Mouse (Mus musculus): ENCODE results near the gene Mif. TPM values are rescaled to one million over a fixed set of nuclear protein-coding genes. Genes with fewer than 3 reads are reported as not detected.

The Mif gene
- polyA plus RNA-seq, 1 experiment from 2014 or later: 1,291 TPM

DNA sequence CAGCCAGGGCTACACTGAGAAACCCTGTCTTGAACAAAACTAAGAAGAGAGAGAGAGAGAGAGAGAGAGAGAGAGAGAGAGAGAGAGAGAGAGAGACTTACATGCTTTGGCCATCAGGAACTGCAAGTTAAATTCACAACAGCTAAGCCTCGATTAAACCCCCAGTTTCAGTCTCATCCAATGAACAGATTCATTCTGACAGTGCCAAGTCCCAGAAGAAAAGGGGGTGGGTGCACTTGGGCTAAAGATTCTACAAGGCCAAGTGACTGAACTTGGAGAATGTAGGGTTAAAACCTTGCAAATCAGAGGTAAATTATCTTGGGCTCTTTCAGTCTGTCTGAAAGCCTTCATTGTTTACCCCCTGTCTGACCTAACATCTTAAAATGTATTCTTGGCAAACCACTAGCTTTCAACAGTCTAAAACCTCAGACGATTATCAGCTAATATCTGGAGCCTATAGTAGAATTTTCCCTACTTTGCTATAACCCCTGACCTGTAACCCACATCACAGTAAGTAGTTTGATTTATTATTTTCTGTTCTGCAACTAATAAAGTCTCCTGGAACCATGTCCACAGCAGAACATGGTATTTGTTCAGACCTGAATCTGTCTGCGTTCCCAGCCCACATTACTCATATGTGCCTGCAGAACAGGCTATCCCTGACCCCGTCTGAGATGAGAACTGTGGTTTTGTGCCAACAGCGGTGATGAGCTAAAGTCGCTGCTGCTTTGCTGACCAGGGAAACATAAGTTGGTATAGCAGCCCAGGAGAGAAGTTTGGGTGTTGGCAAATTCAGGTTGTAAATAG lies 20.9 kb upstream of the Mif start:
- peak overlapping the region; percentile 44 for H3K27ac ChIP-seq (replicated peaks; ENCODE audit: low read depth, low read length)
- H3K4me3 ChIP-seq (ENCODE audit: low read depth, low read length): no peak overlapping the region
- no peaks in the 10 kb centered on the region for H3K9me3 ChIP-seq (ENCODE audit: control insufficient read depth, low read length)
- H3K4me2 ChIP-seq (ENCODE audit: low read depth, low read length): no peak overlapping the region
- no peaks in the 10 kb centered on the region for H3K36me3 ChIP-seq (ENCODE audit: control insufficient read depth, insufficient read depth, low read length)
- H3K27me3 ChIP-seq (replicated peaks; ENCODE audit: control insufficient read depth, insufficient read depth, low read length): no peaks in the 10 kb centered on the region
- ATAC-seq (ENCODE audit: low read depth) (no peak), DNase-seq (ENCODE audit: low spot score) (peak; percentile 50)
- 34% methylated on average over 6 of the region's 6 CpGs for WGBS
- H3K9ac ChIP-seq (ENCODE audit: low read depth, low read length): no peak overlapping the region
- peaks cover 6% of the 10 kb centered on the region for H3K4me1 ChIP-seq (ENCODE audit: control insufficient read depth, insufficient read depth, low read length)

DNA sequence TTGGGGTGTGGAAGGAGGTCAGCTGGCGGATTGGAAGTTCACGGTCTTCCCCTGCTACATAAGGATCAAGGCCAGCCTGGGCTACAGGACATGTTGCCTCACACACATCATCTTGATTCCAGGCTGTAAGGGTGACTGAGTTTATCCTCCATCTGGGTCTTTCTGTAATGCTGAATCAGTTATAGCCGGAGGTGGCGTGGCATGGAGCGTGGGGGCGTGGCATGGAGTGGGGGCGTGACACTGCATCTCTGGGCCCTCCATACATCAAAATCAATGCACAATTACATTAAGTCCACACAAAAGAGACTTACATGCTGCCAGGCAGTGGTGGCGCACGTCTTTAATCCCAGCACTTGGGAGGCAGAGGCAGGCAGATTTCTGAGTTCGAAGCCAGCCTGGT lies 20.3 kb upstream of the Mif start:
- DNase-seq (ENCODE audit: low spot score) (no peak), ATAC-seq (ENCODE audit: low read depth) (no peak)
- no peak overlapping the region for H3K4me3 ChIP-seq (ENCODE audit: low read depth, low read length)
- WGBS: 92% methylated on average over 10 of the region's 10 CpGs
- peaks cover 6% of the 10 kb centered on the region for H3K4me1 ChIP-seq (ENCODE audit: control insufficient read depth, insufficient read depth, low read length)
- H3K27ac ChIP-seq (replicated peaks; ENCODE audit: low read depth, low read length): peak overlapping the region; percentile 44; the same call in 1 of the 2 replicates
- no peak overlapping the region for H3K9ac ChIP-seq (ENCODE audit: low read depth, low read length)
- H3K36me3 ChIP-seq (ENCODE audit: control insufficient read depth, insufficient read depth, low read length): no peaks in the 10 kb centered on the region
- H3K9me3 ChIP-seq (ENCODE audit: control insufficient read depth, low read length): no peaks in the 10 kb centered on the region
- H3K4me2 ChIP-seq (ENCODE audit: low read depth, low read length): no peak overlapping the region
- H3K27me3 ChIP-seq (replicated peaks; ENCODE audit: control insufficient read depth, insufficient read depth, low read length): no peaks in the 10 kb centered on the region

DNA sequence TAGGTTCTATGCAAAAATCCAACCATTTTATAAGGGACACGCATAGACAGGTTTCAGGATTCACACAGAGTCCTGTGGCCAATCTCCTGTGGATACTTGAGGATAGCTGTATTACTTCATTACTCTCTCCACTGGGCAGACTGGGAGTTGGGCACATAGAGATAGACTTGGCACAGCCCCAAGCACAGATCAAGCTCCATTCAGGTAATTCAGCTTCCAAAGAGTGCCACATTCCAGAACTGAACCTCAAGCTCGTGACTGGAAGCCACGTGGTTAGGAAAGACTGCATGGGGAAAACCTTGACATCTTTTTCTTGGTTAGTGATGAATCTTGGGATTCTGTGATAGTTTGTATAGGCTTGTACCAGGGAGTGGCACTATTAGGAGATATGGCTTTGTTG lies 18.8 kb upstream of the Mif start:
- H3K27ac ChIP-seq (replicated peaks; ENCODE audit: low read depth, low read length): no peak overlapping the region
- H3K4me3 ChIP-seq (ENCODE audit: low read depth, low read length): no peak overlapping the region
- H3K9me3 ChIP-seq (ENCODE audit: control insufficient read depth, low read length): no peaks in the 10 kb centered on the region
- no peaks in the 10 kb centered on the region for H3K27me3 ChIP-seq (replicated peaks; ENCODE audit: control insufficient read depth, insufficient read depth, low read length)
- WGBS: 83% methylated on average over 3 of the region's 3 CpGs
- no peak overlapping the region for H3K4me2 ChIP-seq (ENCODE audit: low read depth, low read length)
- H3K9ac ChIP-seq (ENCODE audit: low read depth, low read length): no peak overlapping the region
- no peaks in the 10 kb centered on the region for H3K36me3 ChIP-seq (ENCODE audit: control insufficient read depth, insufficient read depth, low read length)
- H3K4me1 ChIP-seq (ENCODE audit: control insufficient read depth, insufficient read depth, low read length): peaks cover 9% of the 10 kb centered on the region
- ATAC-seq (ENCODE audit: low read depth) (no peak), DNase-seq (ENCODE audit: low spot score) (peak; percentile 28)

DNA sequence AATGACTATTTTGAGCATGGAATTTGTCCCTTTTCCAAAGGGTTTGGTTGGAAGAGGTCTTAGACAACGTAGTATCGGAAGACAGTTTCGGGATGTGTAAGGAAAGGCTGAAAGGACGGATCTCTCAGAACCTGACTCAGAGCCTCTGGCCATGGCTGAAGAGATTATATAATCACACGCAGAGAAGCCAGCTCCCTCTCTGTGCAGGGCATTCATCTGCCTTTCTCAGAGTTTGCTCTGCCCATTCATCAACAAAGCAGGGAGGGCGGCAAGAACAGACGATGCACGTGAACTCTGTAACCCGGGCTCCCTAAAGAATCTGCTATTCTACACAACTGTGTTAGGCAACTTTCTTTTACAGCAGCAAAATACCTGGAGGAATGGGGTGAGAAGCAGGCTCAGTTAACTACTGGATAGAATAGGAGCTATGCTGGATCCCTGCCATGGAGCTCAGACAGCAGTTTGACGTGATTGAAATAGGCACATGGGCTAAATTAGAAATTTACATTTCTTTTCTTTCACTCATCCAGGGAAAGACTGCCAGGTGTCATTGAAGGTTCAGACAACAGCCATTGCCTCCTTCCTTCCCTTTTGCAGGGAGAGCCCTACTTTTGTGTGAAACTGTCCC lies 13.6 kb upstream of the Mif start:
- no peak overlapping the region for H3K9ac ChIP-seq (ENCODE audit: low read depth, low read length)
- H3K27me3 ChIP-seq (replicated peaks; ENCODE audit: control insufficient read depth, insufficient read depth, low read length): no peaks in the 10 kb centered on the region
- H3K27ac ChIP-seq (replicated peaks; ENCODE audit: low read depth, low read length): peak overlapping the region; percentile 64
- H3K36me3 ChIP-seq (ENCODE audit: control insufficient read depth, insufficient read depth, low read length): no peaks in the 10 kb centered on the region
- H3K4me1 ChIP-seq (ENCODE audit: control insufficient read depth, insufficient read depth, low read length): peaks cover 10% of the 10 kb centered on the region
- H3K9me3 ChIP-seq (ENCODE audit: control insufficient read depth, low read length): no peaks in the 10 kb centered on the region
- H3K4me3 ChIP-seq (ENCODE audit: low read depth, low read length): peak overlapping the region; percentile 34
- H3K4me2 ChIP-seq (ENCODE audit: low read depth, low read length): peak overlapping the region; percentile 53
- no peak for ATAC-seq (ENCODE audit: low read depth)
- WGBS: 21% methylated on average over 10 of the region's 10 CpGs
- DNase-seq (ENCODE audit: low spot score): no peak

DNA sequence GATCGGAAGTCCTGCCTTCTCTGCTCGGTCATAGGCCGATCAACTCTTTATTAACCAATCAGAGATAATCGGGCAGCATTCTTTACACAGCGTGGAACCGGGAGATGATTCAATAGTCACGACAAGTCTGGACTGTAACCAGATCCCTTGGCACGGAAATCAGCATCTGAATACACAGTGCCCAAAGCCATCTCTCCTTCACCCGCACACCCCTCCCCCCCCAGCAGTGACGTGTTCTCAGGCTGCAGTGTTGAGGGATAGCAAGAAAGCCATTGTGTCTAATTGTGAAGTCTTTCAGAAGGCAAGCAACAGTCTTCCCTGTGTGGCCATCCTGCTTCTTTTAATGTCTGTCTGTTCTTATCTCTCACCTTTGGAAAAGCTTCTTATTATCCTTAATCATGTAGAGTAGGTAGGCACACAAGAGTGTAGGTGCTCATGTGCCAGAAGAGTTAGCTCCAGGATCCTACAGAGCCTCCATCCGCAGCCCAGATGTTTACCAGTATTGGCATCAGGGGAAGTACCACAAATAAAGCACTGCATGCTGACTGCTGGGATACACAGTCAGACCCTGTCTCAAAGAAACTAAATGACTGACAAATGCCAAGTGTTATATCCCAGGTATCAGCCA lies 13.0 kb upstream of the Mif start:
- ATAC-seq (ENCODE audit: low read depth): peak; percentile 99
- no peaks in the 10 kb centered on the region for H3K9me3 ChIP-seq (ENCODE audit: control insufficient read depth, low read length)
- H3K4me1 ChIP-seq (ENCODE audit: control insufficient read depth, insufficient read depth, low read length): peaks cover 10% of the 10 kb centered on the region
- peak overlapping the region; percentile 38 for H3K9ac ChIP-seq (ENCODE audit: low read depth, low read length)
- H3K4me2 ChIP-seq (ENCODE audit: low read depth, low read length): peak overlapping the region; percentile 53
- 3% methylated on average over 11 of the region's 11 CpGs for WGBS
- peak overlapping the region; percentile 34 for H3K4me3 ChIP-seq (ENCODE audit: low read depth, low read length)
- H3K27me3 ChIP-seq (replicated peaks; ENCODE audit: control insufficient read depth, insufficient read depth, low read length): no peaks in the 10 kb centered on the region
- peak; percentile 97 for DNase-seq (ENCODE audit: low spot score)
- peak overlapping the region; percentile 64 for H3K27ac ChIP-seq (replicated peaks; ENCODE audit: low read depth, low read length)
- H3K36me3 ChIP-seq (ENCODE audit: control insufficient read depth, insufficient read depth, low read length): no peaks in the 10 kb centered on the region

DNA sequence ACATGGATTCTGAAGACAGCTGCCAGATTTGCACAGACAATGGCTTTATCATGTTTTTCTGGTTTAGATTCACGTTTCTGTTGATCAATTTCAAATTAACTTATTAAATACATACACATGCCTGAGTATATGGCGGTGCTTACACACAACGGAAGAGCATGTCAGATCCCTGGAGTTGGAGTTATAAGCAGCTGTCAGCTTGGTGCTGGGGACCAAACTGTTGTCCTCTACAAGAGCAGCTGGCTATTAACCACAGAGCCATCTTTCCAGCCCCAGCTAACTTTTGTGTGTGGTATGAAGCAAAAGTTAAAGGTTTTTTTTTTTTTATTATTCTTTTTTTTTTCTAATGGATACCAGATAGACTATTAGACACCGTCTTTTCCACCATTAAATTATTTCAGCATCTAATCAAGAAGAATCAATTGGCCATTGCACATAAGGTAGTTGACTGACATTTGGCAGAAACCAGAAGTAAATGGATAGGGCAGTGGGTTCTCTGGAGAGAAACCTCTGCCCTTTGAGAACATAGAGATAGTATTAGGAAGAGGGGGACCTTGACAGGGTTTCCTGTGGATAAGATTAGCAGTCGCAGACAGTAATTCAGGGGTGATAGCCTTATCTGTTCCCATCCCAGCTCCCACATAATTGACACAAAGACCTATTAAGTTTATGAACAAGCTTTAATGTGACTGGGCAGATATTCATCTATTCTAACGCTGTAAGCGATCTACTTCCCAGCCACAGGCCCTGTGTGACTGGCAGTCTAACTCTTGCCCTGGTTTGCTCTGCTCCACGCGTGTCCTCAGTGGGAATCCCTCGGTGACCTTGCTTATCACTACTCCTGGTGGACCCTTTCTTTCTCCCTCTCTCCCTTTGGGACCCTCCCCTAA lies 12.2 kb upstream of the Mif start:
- H3K4me3 ChIP-seq (ENCODE audit: low read depth, low read length): peak overlapping the region; percentile 34
- DNase-seq (ENCODE audit: low spot score) (no peak), ATAC-seq (ENCODE audit: low read depth) (no peak)
- peak overlapping the region; percentile 64; the same call in 1 of the 2 replicates for H3K27ac ChIP-seq (replicated peaks; ENCODE audit: low read depth, low read length)
- peak overlapping the region; percentile 53 for H3K4me2 ChIP-seq (ENCODE audit: low read depth, low read length)
- no peaks in the 10 kb centered on the region for H3K36me3 ChIP-seq (ENCODE audit: control insufficient read depth, insufficient read depth, low read length)
- peak overlapping the region; percentile 38 for H3K9ac ChIP-seq (ENCODE audit: low read depth, low read length)
- peaks cover 10% of the 10 kb centered on the region for H3K4me1 ChIP-seq (ENCODE audit: control insufficient read depth, insufficient read depth, low read length)
- WGBS: 39% methylated on average over 10 of the region's 10 CpGs
- no peaks in the 10 kb centered on the region for H3K27me3 ChIP-seq (replicated peaks; ENCODE audit: control insufficient read depth, insufficient read depth, low read length)
- H3K9me3 ChIP-seq (ENCODE audit: control insufficient read depth, low read length): no peaks in the 10 kb centered on the region

DNA sequence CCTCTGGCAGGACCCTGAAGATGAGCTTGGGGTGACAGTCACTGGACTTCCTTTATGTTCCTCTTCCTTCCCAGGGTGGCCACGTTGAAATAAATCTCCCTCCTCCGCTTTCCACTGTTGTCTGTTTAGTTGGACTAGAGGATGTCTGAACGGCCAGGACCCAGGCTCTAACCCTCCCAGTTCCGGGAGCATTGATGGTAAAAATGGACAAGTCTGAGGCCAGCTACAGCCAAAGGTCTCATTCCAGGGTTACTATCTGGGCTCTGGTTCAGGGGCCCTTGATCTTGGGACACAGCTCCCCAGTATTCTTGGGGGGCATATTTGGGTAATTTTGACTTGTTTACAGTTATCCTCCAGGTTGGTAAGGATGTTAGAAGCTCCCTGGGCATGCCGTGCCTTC lies 1.5 kb upstream of the Mif start:
- Histone ChIP-seq H3K36me3 (ENCODE audit: control insufficient read depth, insufficient read depth, low read length) (peaks cover 20% of the 10 kb centered on the region), H3K4me1 (ENCODE audit: control insufficient read depth, insufficient read depth, low read length) (peaks cover 10% of the 10 kb centered on the region), H3K4me2 (ENCODE audit: low read depth, low read length) (no peak overlapping the region), H3K9me3 (ENCODE audit: control insufficient read depth, low read length) (no peaks in the 10 kb centered on the region), H3K9ac (ENCODE audit: low read depth, low read length) (no peak overlapping the region), H3K27ac (replicated peaks; ENCODE audit: low read depth, low read length) (no peak overlapping the region), H3K4me3 (ENCODE audit: low read depth, low read length) (no peak overlapping the region), H3K27me3 (replicated peaks; ENCODE audit: control insufficient read depth, insufficient read depth, low read length) (no peaks in the 10 kb centered on the region)
- DNase-seq (ENCODE audit: low spot score) (no peak), ATAC-seq (ENCODE audit: low read depth) (no peak)
- 88% methylated on average over 5 of the region's 5 CpGs for WGBS

DNA sequence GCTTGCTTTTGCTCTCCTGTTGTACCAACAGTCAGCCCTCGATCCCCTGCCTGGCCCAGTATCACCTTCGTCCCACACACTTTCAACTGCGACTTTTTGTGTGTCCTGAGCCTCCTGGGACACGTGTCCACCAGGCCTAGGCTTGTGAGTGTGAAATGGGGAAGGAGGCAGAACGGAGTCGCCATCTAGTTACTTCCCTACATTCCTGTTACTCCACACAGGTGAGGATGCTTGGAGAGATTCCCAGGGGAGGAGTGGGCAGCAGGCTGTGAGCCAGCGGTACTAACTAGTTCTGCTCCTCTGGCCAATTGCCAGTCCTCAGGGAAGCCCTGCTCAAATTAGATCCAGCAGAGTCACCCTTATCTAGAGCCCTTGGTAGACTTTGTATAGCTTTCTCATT lies 706 bp upstream of the Mif start:
- Histone ChIP-seq H3K4me1 (ENCODE audit: control insufficient read depth, insufficient read depth, low read length) (peaks cover 10% of the 10 kb centered on the region), H3K9ac (ENCODE audit: low read depth, low read length) (peak overlapping the region; percentile 90; the same call in 1 of the 2 replicates), H3K9me3 (ENCODE audit: control insufficient read depth, low read length) (no peaks in the 10 kb centered on the region), H3K27me3 (replicated peaks; ENCODE audit: control insufficient read depth, insufficient read depth, low read length) (no peaks in the 10 kb centered on the region), H3K4me2 (ENCODE audit: low read depth, low read length) (peak overlapping the region; percentile 66), H3K36me3 (ENCODE audit: control insufficient read depth, insufficient read depth, low read length) (peaks cover 20% of the 10 kb centered on the region), H3K27ac (replicated peaks; ENCODE audit: low read depth, low read length) (peak overlapping the region; percentile 94), H3K4me3 (ENCODE audit: low read depth, low read length) (peak overlapping the region; percentile 68; the same call in 1 of the 2 replicates)
- no peak for ATAC-seq (ENCODE audit: low read depth)
- 31% methylated on average over 7 of the region's 7 CpGs for WGBS
- DNase-seq (ENCODE audit: low spot score): peak; percentile 65

Measured in embryonic facial prominence, embryonic 14.5 days (tissue).